Mouse (Mus musculus) C2C12 (cell line): ENCODE measurements around the gene Slc26a3. TPM values are rescaled to one million over a fixed set of nuclear protein-coding genes. Genes with fewer than 3 reads are reported as not detected.

Experiments used
- H3K27me3 ChIP-seq: one replicate; pipeline ENCODE4 v1.6.1; 2011; ENCODE audit not compliant: control insufficient read depth, insufficient read depth, insufficient read length
- H3K36me3 ChIP-seq: one replicate; pipeline ENCODE4 v1.6.1; 2011; ENCODE audit not compliant: control insufficient read depth, insufficient read depth
- H3K4me3 ChIP-seq: one replicate; pipeline ENCODE4 v1.5.1; 2011; ENCODE audit warnings: mild to moderate bottlenecking, control low read depth; ENCODE audit not compliant: poor library complexity, insufficient read depth, severe bottlenecking
- H3K79me2 ChIP-seq: one replicate; pipeline ENCODE4 v1.6.1; 2011; ENCODE audit not compliant: control insufficient read depth, insufficient read depth
- H3K79me3 ChIP-seq: one replicate; pipeline ENCODE4 v1.6.1; 2011; ENCODE audit warnings: low read depth, control low read depth
- H3ac ChIP-seq: one replicate; pipeline ENCODE3; 2011; ENCODE audit warnings: low read depth; ENCODE audit not compliant: control insufficient read depth, insufficient read length
- CEBPB ChIP-seq: IDR thresholded peaks from one replicate; pipeline ENCODE4 v1.6.1; 2011; ENCODE audit warnings: low read depth, mild to moderate bottlenecking, control low read depth, moderate library complexity
- CTCF ChIP-seq: IDR thresholded peaks from one replicate; pipeline ENCODE4 v1.5.1; 2011; ENCODE audit not compliant: control insufficient read depth, insufficient read depth, insufficient read length
- FOSL1 ChIP-seq: IDR thresholded peaks from one replicate; pipeline ENCODE4 v1.8.0; 2011; ENCODE audit warnings: mild to moderate bottlenecking, low read length; ENCODE audit not compliant: poor library complexity, insufficient read depth, severe bottlenecking
- MAX ChIP-seq: IDR thresholded peaks from one replicate; pipeline ENCODE4 v1.6.1; 2011; ENCODE audit warnings: mild to moderate bottlenecking, control low read depth
- MYOD1 ChIP-seq: IDR thresholded peaks from one replicate; pipeline ENCODE4 v1.6.1; 2011; ENCODE audit warnings: low read depth; ENCODE audit not compliant: control insufficient read depth, insufficient read length
- MYOG ChIP-seq: IDR thresholded peaks from one replicate; pipeline ENCODE4 v1.6.1; 2011; ENCODE audit not compliant: control insufficient read depth, insufficient read length; ENCODE audit errors: extremely low read depth
- USF1 ChIP-seq: IDR thresholded peaks from one replicate; pipeline ENCODE4 v1.6.1; 2011; ENCODE audit warnings: low read depth, mild to moderate bottlenecking, control low read depth, moderate library complexity
- polyA plus RNA-seq: library from polyadenylated mRNA; unstranded; fragments of >200 nt; fragmentation: generic; extraction: Trizol; gene quantifications from one replicate; pipeline ENCODE4 v1.2.1, GENCODE M21; 2012; ENCODE audit warnings: missing spikeins

Slc26a3 gene
- polyA plus RNA-seq, 1 experiment: not detected

DNA sequence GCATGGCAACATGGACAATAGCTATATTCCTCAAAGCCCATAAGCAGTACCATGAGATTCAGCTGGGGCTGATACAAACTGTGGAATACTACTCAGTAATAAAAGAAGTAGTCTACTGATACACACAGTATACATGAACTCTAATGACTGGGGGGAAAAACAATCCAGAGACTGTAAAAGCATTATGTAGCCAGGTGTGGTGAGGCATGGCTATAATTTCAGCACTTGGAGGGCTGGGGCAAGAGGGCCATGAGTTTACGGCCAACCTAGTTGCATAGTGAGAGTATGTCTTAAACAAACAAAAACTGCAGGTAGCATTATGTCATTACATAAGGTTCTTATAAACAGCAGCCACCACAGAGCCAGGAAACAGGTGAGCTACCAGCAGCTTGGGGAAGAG lies 10.2 kb downstream of the Slc26a3 start:
- Histone ChIP-seq H3K79me3 (no peaks in the 10 kb centered on the region), H3K4me3 (no peak overlapping the region), H3K36me3 (no peaks in the 10 kb centered on the region), H3ac (no peak overlapping the region), H3K79me2 (no peaks in the 10 kb centered on the region), H3K27me3 (peaks cover 37% of the 10 kb centered on the region)
- no peak for TF ChIP-seq CEBPB
- no peak for TF ChIP-seq FOSL1
- TF ChIP-seq USF1: no peak
- TF ChIP-seq MYOG: no peak
- no peak for TF ChIP-seq MAX
- no peak for TF ChIP-seq MYOD1
- no peak for TF ChIP-seq CTCF

DNA sequence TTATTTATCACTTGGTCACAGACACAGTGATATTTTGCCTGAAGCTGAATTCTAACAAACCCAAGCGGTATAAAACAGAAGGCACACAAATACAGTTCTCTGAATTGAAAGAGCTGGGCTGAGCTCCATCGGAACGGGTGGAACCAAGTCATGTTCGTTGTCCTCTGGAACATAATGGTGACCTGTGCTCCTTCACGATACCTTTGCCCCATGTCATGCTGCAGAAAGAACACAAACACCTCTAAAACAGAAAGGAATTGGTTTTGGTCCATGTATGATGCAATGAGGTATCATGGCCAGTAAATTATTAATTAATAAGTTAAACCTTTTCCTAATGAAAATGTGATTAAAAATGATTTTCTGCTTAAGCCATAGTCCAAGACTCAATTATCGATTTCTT lies 11.3 kb downstream of the Slc26a3 start:
- H3ac ChIP-seq: no peak overlapping the region
- H3K79me3 ChIP-seq: no peaks in the 10 kb centered on the region
- H3K79me2 ChIP-seq: no peaks in the 10 kb centered on the region
- peaks cover 38% of the 10 kb centered on the region for H3K27me3 ChIP-seq
- no peak overlapping the region for H3K4me3 ChIP-seq
- TF ChIP-seq MYOG (no peak), MYOD1 (no peak), FOSL1 (no peak), USF1 (no peak), MAX (no peak), CEBPB (no peak), CTCF (no peak)
- H3K36me3 ChIP-seq: no peaks in the 10 kb centered on the region

DNA sequence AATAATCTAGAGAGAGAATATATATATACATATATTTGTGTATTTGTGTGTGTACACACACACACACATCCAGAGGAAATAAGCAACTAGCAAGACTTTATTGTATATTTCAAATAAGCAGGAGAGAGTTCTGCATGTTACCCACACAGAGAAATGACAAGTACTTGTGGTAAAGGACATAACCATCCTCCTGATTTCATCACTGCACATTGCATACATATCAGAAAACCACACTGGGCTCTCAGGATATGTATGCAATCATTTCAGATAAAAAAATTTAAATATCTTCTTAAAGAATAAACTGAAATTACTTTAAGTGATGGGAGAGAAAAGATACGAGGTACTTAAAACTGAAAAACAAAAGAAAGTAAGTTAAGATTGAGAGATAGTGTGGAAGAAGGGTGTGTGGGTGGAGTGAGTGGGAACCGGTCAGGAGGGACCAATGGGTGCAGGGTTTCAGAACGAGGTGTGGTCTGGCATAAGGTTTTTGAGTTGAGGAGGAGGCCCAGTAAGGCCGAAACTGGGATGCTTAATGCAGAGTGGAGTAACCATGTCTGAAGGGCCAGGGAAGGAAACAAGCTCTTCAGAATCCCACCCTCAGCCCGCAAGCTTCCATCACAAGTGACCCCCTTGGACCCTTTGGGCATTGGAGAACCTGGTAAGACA lies 14.0 kb downstream of the Slc26a3 start:
- H3K79me3 ChIP-seq: no peaks in the 10 kb centered on the region
- no peak for TF ChIP-seq MAX

DNA sequence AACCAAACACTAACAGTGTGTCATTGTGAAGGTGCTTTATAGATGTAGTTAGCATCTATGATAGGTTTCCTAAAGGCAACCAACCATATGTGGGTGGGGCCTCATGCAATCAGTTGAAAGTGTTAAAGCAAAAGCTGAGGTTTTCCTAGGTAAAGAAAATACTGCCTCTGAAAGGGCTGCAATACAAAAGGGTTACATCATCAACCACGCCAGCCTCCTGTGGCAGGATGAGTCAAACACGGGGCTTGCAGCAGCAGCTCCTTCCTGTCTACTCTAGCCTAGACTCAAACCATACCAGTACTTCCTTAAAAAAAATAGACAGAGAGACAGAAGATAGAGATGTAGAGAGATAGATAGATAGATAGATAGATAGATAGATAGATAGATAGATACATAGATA lies 25.3 kb downstream of the Slc26a3 start:
- H3K79me2 ChIP-seq: no peaks in the 10 kb centered on the region
- H3K27me3 ChIP-seq: peaks cover 6% of the 10 kb centered on the region
- peak; percentile 14 for TF ChIP-seq MYOD1
- TF ChIP-seq CEBPB: peak; percentile 76
- TF ChIP-seq MYOG: no peak
- H3K4me3 ChIP-seq: no peak overlapping the region
- H3K36me3 ChIP-seq: no peaks in the 10 kb centered on the region
- no peak overlapping the region for H3ac ChIP-seq
- no peaks in the 10 kb centered on the region for H3K79me3 ChIP-seq

More for the DNA sequence above, 14.0 kb downstream of the Slc26a3 start:
- Histone ChIP-seq H3K79me2 (no peaks in the 10 kb centered on the region), H3K27me3 (peaks cover 24% of the 10 kb centered on the region), H3K36me3 (no peaks in the 10 kb centered on the region), H3ac (no peak overlapping the region), H3K4me3 (no peak overlapping the region)

DNA sequence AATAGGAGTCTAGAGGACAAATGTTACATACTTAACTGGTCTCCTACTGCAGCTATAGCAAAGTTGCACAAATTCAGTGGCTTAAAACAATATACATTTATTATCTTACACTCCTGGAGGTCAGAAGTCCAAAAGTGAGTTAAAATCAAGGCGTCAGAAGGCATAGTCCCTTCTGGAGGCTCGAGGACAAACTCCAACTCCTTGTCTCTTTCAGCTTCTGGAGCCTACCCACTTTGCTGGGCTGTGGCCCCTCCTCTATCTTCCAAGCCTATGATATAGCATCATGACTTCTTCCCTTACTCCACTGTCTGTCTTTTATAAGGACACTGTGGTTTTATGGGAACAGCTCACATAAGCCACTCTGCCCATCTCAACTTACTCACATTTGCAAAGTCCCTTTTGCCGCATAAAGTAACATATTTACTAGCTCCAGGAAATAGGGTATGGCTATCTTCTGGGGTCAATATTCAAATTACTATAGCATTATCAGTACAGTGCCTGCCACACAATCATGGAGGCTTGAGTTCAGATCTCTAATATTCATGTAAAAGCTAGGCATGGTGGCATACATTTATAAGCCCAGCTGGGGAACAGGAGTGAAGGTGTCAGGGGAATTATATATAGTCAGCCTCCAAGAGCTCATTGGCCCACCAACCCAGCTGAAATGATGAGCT lies 31.4 kb downstream of the Slc26a3 start:
- no peaks in the 10 kb centered on the region for H3K79me2 ChIP-seq
- H3K27me3 ChIP-seq: peaks cover 6% of the 10 kb centered on the region
- H3K4me3 ChIP-seq: no peak overlapping the region
- no peak overlapping the region for H3ac ChIP-seq
- H3K79me3 ChIP-seq: no peaks in the 10 kb centered on the region
- no peak for TF ChIP-seq MYOD1
- TF ChIP-seq MYOG: no peak
- TF ChIP-seq USF1: no peak
- TF ChIP-seq FOSL1: no peak
- H3K36me3 ChIP-seq: no peaks in the 10 kb centered on the region

DNA sequence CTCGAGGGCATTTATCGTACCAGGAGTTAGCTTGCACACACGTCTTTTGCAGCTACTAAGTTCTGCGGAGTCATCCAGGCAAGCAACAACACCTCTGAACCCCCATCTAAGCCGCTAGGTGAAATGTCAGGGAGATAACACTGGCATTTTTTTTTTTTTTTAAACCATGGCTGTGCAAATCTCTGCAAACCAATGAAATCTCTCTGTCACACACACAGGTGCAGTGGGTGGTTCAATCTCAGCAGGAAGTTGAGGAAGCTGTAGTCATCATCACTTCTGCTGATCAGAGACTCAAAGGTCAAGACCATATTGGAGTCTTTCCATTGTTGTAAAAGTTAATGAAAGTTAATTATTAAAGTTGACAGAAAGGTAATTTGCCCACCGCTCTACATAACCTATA lies 47.1 kb downstream of the Slc26a3 start:
- peaks cover 35% of the 10 kb centered on the region for H3K27me3 ChIP-seq
- no peaks in the 10 kb centered on the region for H3K36me3 ChIP-seq
- no peaks in the 10 kb centered on the region for H3K79me3 ChIP-seq
- no peaks in the 10 kb centered on the region for H3K79me2 ChIP-seq
- no peak overlapping the region for H3K4me3 ChIP-seq
- H3ac ChIP-seq: no peak overlapping the region
- no peak for TF ChIP-seq MYOD1
- TF ChIP-seq MAX: no peak
- no peak for TF ChIP-seq FOSL1
- no peak for TF ChIP-seq MYOG
- TF ChIP-seq CEBPB: no peak
- TF ChIP-seq USF1: no peak
- TF ChIP-seq CTCF: no peak
